Mouse (Mus musculus): Measurements from ENCODE around the gene Nxpe3. TPM values are rescaled to one million over a fixed set of nuclear protein-coding genes. Genes with fewer than 3 reads are reported as not detected.

Nxpe3 gene
- polyA plus RNA-seq, 1 experiment from 2014 or later, result 0.83 TPM

DNA sequence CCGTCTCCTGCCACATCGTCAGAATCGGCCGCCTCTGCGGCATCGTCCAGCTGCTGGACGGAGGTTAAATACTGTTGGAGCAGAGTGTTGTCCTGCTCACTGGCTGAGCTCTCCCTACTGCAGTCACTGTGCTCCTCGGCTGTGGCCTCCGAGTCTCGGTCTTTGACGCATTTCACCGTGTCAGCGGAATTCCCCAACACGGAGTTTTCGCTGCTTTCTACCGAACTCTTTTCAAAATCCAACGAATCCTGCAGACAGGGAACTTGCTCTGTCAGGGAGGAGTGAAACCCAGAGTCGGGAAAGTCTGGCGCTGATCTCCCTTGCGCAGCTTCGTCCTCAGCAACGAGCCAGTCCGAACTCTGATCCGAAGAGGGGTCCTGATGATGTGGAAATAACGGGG, 10.3 kb upstream of the Nxpe3 start:
- Histone ChIP-seq H3K9ac (no peak overlapping the region), H3K4me2 (no peak overlapping the region), H3K27me3 (no peaks in the 10 kb centered on the region), H3K9me3 (no peaks in the 10 kb centered on the region), H3K36me3 (peaks cover 45% of the 10 kb centered on the region), H3K27ac (no peak overlapping the region), H3K4me3 (no peak overlapping the region), H3K4me1 (no peaks in the 10 kb centered on the region)
- ATAC-seq (ENCODE audit: insufficient number of reproducible peaks, insufficient read depth, low FRiP score, low TSS enrichment, low read depth), result no peak
- WGBS, result 89% methylated on average over 25 of the region's 25 CpGs

GRCm38 (mm10) chr16:55901839-55902756, 7.0 kb upstream of the Nxpe3 start:
- WGBS, result 90% methylated on average over 14 of the region's 14 CpGs
- Histone ChIP-seq H3K4me2 (no peak overlapping the region), H3K27ac (no peak overlapping the region), H3K36me3 (peaks cover 36% of the 10 kb centered on the region), H3K4me1 (no peaks in the 10 kb centered on the region), H3K9me3 (no peaks in the 10 kb centered on the region), H3K27me3 (no peaks in the 10 kb centered on the region), H3K4me3 (no peak overlapping the region), H3K9ac (no peak overlapping the region)
- no peak for ATAC-seq (ENCODE audit: insufficient number of reproducible peaks, insufficient read depth, low FRiP score, low TSS enrichment, low read depth)

- H3K27ac ChIP-seq, result no peak overlapping the region
- no peak overlapping the region for H3K9ac ChIP-seq
- no peaks in the 10 kb centered on the region for H3K27me3 ChIP-seq
- H3K4me1 ChIP-seq, result peaks cover 11% of the 10 kb centered on the region
- no peak for ATAC-seq (ENCODE audit: insufficient number of reproducible peaks, insufficient read depth, low FRiP score, low TSS enrichment, low read depth)
- peaks cover 7% of the 10 kb centered on the region for H3K36me3 ChIP-seq
- no peaks in the 10 kb centered on the region for H3K9me3 ChIP-seq
- no peak overlapping the region for H3K4me3 ChIP-seq
- WGBS, result 90% methylated on average over 9 of the region's 9 CpGs
- H3K4me2 ChIP-seq, result no peak overlapping the region
These were observed 3.4 kb upstream of the Nxpe3 start for GRCm38 (mm10) chr16:55898385-55899002.

DNA sequence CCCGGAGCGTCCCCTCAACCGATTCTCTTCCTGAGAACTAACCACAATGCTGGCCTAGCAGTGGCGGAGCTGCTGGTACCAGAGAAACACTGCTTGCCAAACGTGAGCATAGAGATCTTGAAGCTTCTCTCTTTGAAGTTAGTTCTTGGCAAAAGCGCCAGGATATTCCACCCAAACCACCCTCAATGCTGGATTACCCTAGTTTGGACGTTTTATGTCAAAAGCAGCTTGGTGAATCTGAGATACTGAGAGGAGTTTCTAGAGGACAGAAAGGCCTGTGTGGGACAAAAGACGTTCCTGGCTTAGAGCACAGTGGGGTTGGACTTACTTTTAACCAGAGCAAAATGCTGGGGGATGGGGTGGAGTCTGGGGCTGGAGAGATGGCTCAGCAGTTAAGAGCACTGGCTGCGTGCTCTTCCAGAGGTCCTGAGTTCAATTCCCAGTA, 588 bp upstream of the Nxpe3 start:
- Histone ChIP-seq H3K4me2 (peak overlapping the region; percentile 86), H3K4me1 (peaks cover 11% of the 10 kb centered on the region), H3K36me3 (0 out of 2 replicates have a peak, but pooled peaks cover 3% of the 10 kb centered on the region), H3K4me3 (peak overlapping the region; percentile 73), H3K9me3 (no peaks in the 10 kb centered on the region), H3K27me3 (no peaks in the 10 kb centered on the region), H3K27ac (peak overlapping the region; percentile 66), H3K9ac (peak overlapping the region; percentile 81)
- 2% methylated on average over 9 of the region's 9 CpGs for WGBS
- ATAC-seq (ENCODE audit: insufficient number of reproducible peaks, insufficient read depth, low FRiP score, low TSS enrichment, low read depth), result no peak

DNA sequence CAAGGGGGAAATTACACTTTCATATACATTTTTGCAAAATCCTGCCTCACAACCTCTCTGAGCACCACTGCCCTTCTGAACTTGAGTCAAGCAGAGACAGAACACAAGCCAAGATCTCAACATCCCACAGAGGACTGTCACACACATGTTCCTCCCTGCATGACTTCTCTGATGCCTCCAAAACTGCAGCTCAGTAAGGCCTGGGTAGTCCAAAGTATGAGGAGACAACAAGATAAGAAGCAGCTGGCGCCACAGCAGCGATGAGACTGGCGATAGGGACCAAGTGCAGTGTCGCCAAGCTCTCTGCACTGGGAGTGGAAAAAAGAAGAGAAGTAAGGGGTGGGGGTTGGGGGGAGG, 571 bp downstream of the Nxpe3 start:
- H3K27ac ChIP-seq, result 0 out of 2 replicates have a peak overlapping the region, but pooled peaks have one; percentile 66
- no peak for ATAC-seq (ENCODE audit: insufficient number of reproducible peaks, insufficient read depth, low FRiP score, low TSS enrichment, low read depth)
- H3K9me3 ChIP-seq, result no peaks in the 10 kb centered on the region
- peak overlapping the region; percentile 86 for H3K4me2 ChIP-seq
- H3K4me3 ChIP-seq, result peak overlapping the region; percentile 73
- no peaks in the 10 kb centered on the region for H3K27me3 ChIP-seq
- WGBS, result under 1% methylated on average over 4 of the region's 4 CpGs
- peaks cover 11% of the 10 kb centered on the region for H3K4me1 ChIP-seq
- peaks cover 6% of the 10 kb centered on the region for H3K36me3 ChIP-seq
- H3K9ac ChIP-seq, result peak overlapping the region; percentile 81

- Histone ChIP-seq H3K27ac (no peak overlapping the region), H3K36me3 (peaks cover 7% of the 10 kb centered on the region), H3K4me1 (peaks cover 11% of the 10 kb centered on the region), H3K27me3 (no peaks in the 10 kb centered on the region), H3K4me2 (no peak overlapping the region), H3K4me3 (no peak overlapping the region), H3K9ac (no peak overlapping the region), H3K9me3 (no peaks in the 10 kb centered on the region)
- WGBS, result 82% methylated on average over 8 of the region's 8 CpGs
- ATAC-seq (ENCODE audit: insufficient number of reproducible peaks, insufficient read depth, low FRiP score, low TSS enrichment, low read depth), result no peak
These were observed 1.5 kb downstream of the Nxpe3 start for GRCm38 (mm10) chr16:55893410-55894107.

- WGBS, result 41% methylated on average over 7 of the region's 7 CpGs
- Histone ChIP-seq H3K36me3 (peaks cover 10% of the 10 kb centered on the region), H3K27me3 (no peaks in the 10 kb centered on the region), H3K4me3 (no peak overlapping the region), H3K27ac (no peak overlapping the region), H3K4me2 (no peak overlapping the region), H3K9me3 (no peaks in the 10 kb centered on the region), H3K4me1 (peaks cover 11% of the 10 kb centered on the region), H3K9ac (no peak overlapping the region)
- no peak for ATAC-seq (ENCODE audit: insufficient number of reproducible peaks, insufficient read depth, low FRiP score, low TSS enrichment, low read depth)
These were observed 2.6 kb downstream of the Nxpe3 start for GRCm38 (mm10) chr16:55892484-55892883.

DNA sequence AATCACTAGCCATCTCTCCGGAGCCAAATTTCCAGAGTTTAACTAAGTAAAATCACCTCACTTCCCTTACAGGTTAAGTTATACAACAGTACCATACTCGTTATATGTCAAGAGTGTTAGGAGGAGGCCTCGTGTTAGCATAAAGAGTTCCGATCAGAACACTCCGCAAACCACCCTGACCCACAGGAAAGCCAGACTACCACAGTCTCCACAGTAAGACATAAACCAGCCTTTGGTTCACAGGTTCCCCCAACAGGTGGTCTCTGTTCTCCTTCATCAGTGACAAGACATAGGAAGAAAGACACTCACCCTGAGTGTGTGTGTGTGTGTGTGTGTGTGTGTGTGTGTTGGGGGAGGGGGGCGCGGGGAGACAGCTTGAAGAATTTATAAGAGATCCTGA, 3.7 kb downstream of the Nxpe3 start:
- H3K9me3 ChIP-seq, result no peaks in the 10 kb centered on the region
- H3K4me1 ChIP-seq, result peaks cover 11% of the 10 kb centered on the region
- H3K4me2 ChIP-seq, result no peak overlapping the region
- H3K36me3 ChIP-seq, result peaks cover 10% of the 10 kb centered on the region
- no peak overlapping the region for H3K27ac ChIP-seq
- no peak overlapping the region for H3K4me3 ChIP-seq
- ATAC-seq (ENCODE audit: insufficient number of reproducible peaks, insufficient read depth, low FRiP score, low TSS enrichment, low read depth), result no peak
- H3K9ac ChIP-seq, result no peak overlapping the region
- 93% methylated on average over 7 of the region's 7 CpGs for WGBS
- no peaks in the 10 kb centered on the region for H3K27me3 ChIP-seq

DNA sequence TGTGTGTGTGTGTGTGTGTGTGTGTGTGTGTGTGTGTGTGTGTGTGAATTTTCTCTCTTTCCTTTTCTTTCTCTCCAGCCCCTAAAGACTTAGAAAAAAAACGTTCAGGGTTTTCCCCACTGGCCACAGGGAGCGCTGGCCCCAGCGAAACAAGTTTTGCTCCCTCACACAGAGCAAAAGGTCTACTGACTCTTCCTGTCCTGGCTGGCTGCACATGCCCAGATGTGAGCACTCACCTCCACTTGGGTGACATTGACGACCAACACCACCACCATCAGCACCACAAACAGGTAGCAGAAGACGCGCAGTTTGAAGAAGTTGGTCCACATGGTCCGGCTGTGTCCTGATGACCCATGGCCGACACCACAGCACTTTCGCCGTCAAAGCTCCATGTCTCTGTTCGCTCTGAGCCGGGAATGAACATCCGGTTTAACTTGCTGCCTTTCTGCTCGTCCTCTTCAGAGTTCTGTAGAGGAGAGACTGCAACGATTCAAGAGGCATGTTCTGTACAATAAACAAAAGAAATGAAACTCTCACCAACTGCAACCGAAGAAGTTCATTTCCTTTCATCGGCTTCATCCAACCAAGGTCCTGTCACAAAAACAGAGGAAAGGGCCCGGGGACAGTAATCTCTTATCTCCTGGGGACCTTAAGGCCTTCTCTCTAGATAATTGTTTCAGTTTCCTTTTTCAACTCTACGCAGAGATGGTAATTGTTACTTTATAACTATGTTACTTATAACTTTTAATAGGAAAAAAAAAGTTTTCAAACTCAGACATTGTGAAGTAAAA, 4.5 kb downstream of the Nxpe3 start:
- no peak overlapping the region for H3K4me2 ChIP-seq
- H3K4me3 ChIP-seq, result no peak overlapping the region
- peaks cover 11% of the 10 kb centered on the region for H3K4me1 ChIP-seq
- no peaks in the 10 kb centered on the region for H3K27me3 ChIP-seq
- no peak overlapping the region for H3K27ac ChIP-seq
- ATAC-seq (ENCODE audit: insufficient number of reproducible peaks, insufficient read depth, low FRiP score, low TSS enrichment, low read depth), result no peak
- 90% methylated on average over 19 of the region's 19 CpGs for WGBS
- no peak overlapping the region for H3K9ac ChIP-seq
- no peaks in the 10 kb centered on the region for H3K9me3 ChIP-seq
- peaks cover 10% of the 10 kb centered on the region for H3K36me3 ChIP-seq

DNA sequence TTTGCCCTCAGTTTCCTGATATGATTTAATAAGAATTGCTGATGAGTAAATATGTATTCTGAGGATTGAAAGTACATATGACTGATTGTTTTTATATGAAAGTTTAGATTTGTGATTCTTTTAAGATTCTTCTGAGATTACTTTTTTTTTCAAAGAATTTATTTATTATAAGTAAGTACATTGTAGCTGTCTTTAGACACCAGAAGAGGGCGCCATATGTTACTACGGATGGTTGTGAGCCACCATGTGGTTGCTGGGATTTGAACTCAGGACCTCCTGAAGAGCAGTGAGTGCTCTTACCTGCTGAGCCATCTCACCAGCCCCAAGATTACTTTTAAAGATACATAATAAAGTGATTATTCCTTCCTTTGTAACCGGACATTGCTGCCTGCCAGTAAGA, 5.6 kb downstream of the Nxpe3 start:
- WGBS, result 91% methylated on average over 3 of the region's 3 CpGs

DNA sequence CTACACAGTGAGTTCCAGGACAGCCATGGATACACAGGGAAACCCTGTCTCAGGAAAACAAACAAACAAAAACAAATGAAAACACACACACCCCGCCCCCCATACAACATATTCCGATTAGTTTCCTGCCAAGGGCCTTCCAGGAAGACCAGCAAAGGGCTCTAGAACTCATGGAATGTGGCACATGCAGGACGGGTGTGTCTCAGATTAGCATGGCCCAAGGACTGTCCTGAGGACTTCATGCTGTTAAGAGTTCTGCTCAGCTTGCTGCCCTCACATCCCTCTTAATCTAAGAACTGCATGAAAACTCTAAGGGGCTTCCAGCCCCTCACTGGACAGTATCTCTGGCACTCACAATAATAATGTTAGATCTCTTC, 6.5 kb downstream of the Nxpe3 start:
- Histone ChIP-seq H3K4me1 (no peaks in the 10 kb centered on the region), H3K27me3 (no peaks in the 10 kb centered on the region), H3K4me3 (no peak overlapping the region), H3K27ac (no peak overlapping the region), H3K4me2 (no peak overlapping the region), H3K36me3 (peaks cover 13% of the 10 kb centered on the region), H3K9me3 (no peaks in the 10 kb centered on the region), H3K9ac (no peak overlapping the region)
- ATAC-seq (ENCODE audit: insufficient number of reproducible peaks, insufficient read depth, low FRiP score, low TSS enrichment, low read depth), result no peak
- WGBS, result 84% methylated on average over 3 of the region's 3 CpGs

More for the DNA sequence above, 5.6 kb downstream of the Nxpe3 start:
- peaks cover 13% of the 10 kb centered on the region for H3K36me3 ChIP-seq
- H3K9me3 ChIP-seq, result no peaks in the 10 kb centered on the region
- no peaks in the 10 kb centered on the region for H3K27me3 ChIP-seq
- H3K4me2 ChIP-seq, result no peak overlapping the region
- H3K9ac ChIP-seq, result no peak overlapping the region
- no peak for ATAC-seq (ENCODE audit: insufficient number of reproducible peaks, insufficient read depth, low FRiP score, low TSS enrichment, low read depth)
- H3K4me3 ChIP-seq, result no peak overlapping the region
- H3K4me1 ChIP-seq, result peaks cover 8% of the 10 kb centered on the region
- no peak overlapping the region for H3K27ac ChIP-seq
